ENCODE assay signal across 37 mouse cellular contexts in genomic region chr12:51620572-51620971, GRCm38 (mm10). TPM values are rescaled to one million over a fixed set of nuclear protein-coding genes. Genes with fewer than 3 reads are reported as not detected.
"Had no signal": no experiment of that assay in that cellular context is flagged by ENCODE, and none has a peak within 500 bp of the region (broad histone marks: within the 10 kb centered on the region; RNA-seq: fewer than 3 reads in every experiment).

No protein-coding gene starts in this region.

- H3K9me3 ChIP-seq: limb, embryonic 10.5 days; limb, embryonic 12.5 days; limb, embryonic 13.5 days; limb, embryonic 15.5 days; liver, embryonic 12.5 days; liver, embryonic 13.5 days; liver, embryonic 15.5 days; lung, embryonic 15.5 days; megakaryocyte, embryonic 14.5 days; midbrain, embryonic 10.5 days; midbrain, embryonic 12.5 days; midbrain, embryonic 13.5 days; midbrain, embryonic 15.5 days; neural tube, embryonic 12.5 days; neural tube, embryonic 13.5 days had no signal

- H3K9ac ChIP-seq: limb, embryonic 12.5 days; limb, embryonic 13.5 days; limb, embryonic 15.5 days; liver, embryonic 12.5 days; liver, embryonic 13.5 days; liver, embryonic 14.5 days; liver, embryonic 15.5 days; liver, postnatal 0 days; lung, embryonic 14.5 days; lung, embryonic 15.5 days; midbrain, embryonic 12.5 days; midbrain, embryonic 13.5 days; midbrain, embryonic 15.5 days; neural tube, embryonic 12.5 days; neural tube, embryonic 13.5 days had no signal

- H3K4me2 ChIP-seq: limb, embryonic 12.5 days; limb, embryonic 13.5 days; limb, embryonic 15.5 days; liver, embryonic 11.5 days; liver, embryonic 12.5 days; liver, embryonic 13.5 days; liver, embryonic 15.5 days; lung, embryonic 14.5 days; lung, embryonic 15.5 days; midbrain, embryonic 11.5 days; midbrain, embryonic 12.5 days; midbrain, embryonic 13.5 days; midbrain, embryonic 15.5 days; neural tube, embryonic 12.5 days; neural tube, embryonic 13.5 days had no signal

- DNase-seq: left cerebral cortex, postnatal 4 days; liver; liver, embryonic 13.5 days; liver, postnatal 0 days; lung, adult 18-20 months; lung, adult 2 months; lung, embryonic 14.5 days; lung, postnatal 10 days; lung, postnatal 14 days; lung, postnatal 36 days; midbrain, embryonic 14.5 days had no signal

- H3K4me1 ChIP-seq: limb, embryonic 10.5 days; limb, embryonic 12.5 days; limb, embryonic 13.5 days; limb, embryonic 15.5 days; liver, embryonic 12.5 days; liver, embryonic 13.5 days; liver, embryonic 15.5 days; lung, embryonic 15.5 days; megakaryocyte, embryonic 14.5 days; midbrain, embryonic 10.5 days; midbrain, embryonic 12.5 days; midbrain, embryonic 13.5 days; midbrain, embryonic 15.5 days; neural tube, embryonic 12.5 days; neural tube, embryonic 13.5 days had no signal

- H3K27me3 ChIP-seq: limb, embryonic 12.5 days; limb, embryonic 13.5 days; limb, embryonic 15.5 days; liver, embryonic 12.5 days; liver, embryonic 13.5 days; liver, embryonic 15.5 days; lung, embryonic 15.5 days; megakaryocyte, embryonic 14.5 days; midbrain, embryonic 12.5 days; midbrain, embryonic 13.5 days; midbrain, embryonic 15.5 days; neural tube, embryonic 12.5 days; neural tube, embryonic 13.5 days had no signal

- H3K4me3 ChIP-seq: limb, embryonic 10.5 days; limb, embryonic 12.5 days; limb, embryonic 13.5 days; limb, embryonic 15.5 days; liver, embryonic 12.5 days; liver, embryonic 13.5 days; liver, embryonic 15.5 days; lung, embryonic 15.5 days; megakaryocyte, embryonic 14.5 days; midbrain, embryonic 10.5 days; midbrain, embryonic 12.5 days; midbrain, embryonic 13.5 days; midbrain, embryonic 15.5 days; myocyte; neural tube, embryonic 12.5 days; neural tube, embryonic 13.5 days had no signal

- H3K27ac ChIP-seq: limb, embryonic 10.5 days; limb, embryonic 12.5 days; limb, embryonic 13.5 days; limb, embryonic 15.5 days; liver, embryonic 12.5 days; liver, embryonic 13.5 days; liver, embryonic 14.5 days; liver, embryonic 15.5 days; lung, embryonic 15.5 days; macrophage; midbrain, embryonic 10.5 days; midbrain, embryonic 12.5 days; midbrain, embryonic 13.5 days; midbrain, embryonic 15.5 days; neural tube, embryonic 12.5 days; neural tube, embryonic 13.5 days had no signal

- ATAC-seq: liver, embryonic 12.5 days; liver, postnatal 0 days; lung, postnatal 0 days; midbrain, embryonic 13.5 days; midbrain, embryonic 15.5 days; midbrain, embryonic 16.5 days had no signal

RNA-seq across cellular contexts. Expression of gene Coch, which starts 27.4 kb away (rescaled TPM):
- total RNA-seq: liver, adult 2 months; megakaryocyte progenitor cell, adult 5-6 weeks; megakaryocyte, adult 5-6 weeks; megakaryocyte-erythroid progenitor cell, adult 5-6 weeks; monocyte, adult 5-6 weeks had no signal
- polyA plus RNA-seq: liver, adult 2 months; macrophage had no signal
